Mouse (Mus musculus) CD4-positive, CD25-positive, alpha-beta regulatory T cell, adult 4 months (primary cell): ENCODE measurements around the gene Cdc42se1. TPM values are rescaled to one million over a fixed set of nuclear protein-coding genes. Genes with fewer than 3 reads are reported as not detected.

Experiments
- ATAC-seq: one replicate; pipeline ENCODE4 v1.8.0; 2017
- polyA plus RNA-seq, 2 experiments: library from polyadenylated mRNA; unstranded; fragments of 100-300 nt; shearing (Covaris generic); gene quantifications; one replicate each; pipeline ENCODE4 v1.2.1; 2017

Cdc42se1 gene
- polyA plus RNA-seq, 2 experiments from 2014 or later = 218 to 256 TPM

DNA sequence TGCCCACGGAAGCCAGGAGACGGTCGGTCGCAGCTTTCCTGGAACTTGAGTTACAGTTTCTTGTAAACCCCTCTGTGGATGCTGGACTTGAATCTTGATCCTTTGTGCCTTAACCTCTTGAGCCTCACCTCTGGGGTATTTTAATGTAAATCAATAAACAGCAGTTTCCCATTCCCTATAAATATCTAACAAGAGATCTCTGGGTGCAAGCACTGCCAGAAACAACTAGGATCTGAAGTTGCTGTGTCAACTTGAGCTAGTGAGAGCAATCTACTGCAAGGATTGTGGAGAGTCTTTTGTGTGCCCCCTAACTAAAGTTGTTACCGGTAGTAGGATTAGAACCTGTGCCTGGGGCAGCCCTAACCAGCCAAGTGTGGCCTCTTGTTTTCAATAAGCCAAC lies 56.9 kb downstream of the Cdc42se1 start:
- no peak for ATAC-seq

Other genes starting within 250 kb of the Cdc42se1 start
- gene Zfp687, start 213.3 kb upstream of the Cdc42se1 start, polyA plus RNA-seq = 10 to 100 TPM; 10.9 to 24.0 TPM
- 100 to 1,000 TPM; 171 to 277 TPM for gene Psmd4, start 186.1 kb upstream of the Cdc42se1 start, polyA plus RNA-seq
- 10 to 100 TPM; 13.4 to 14.3 TPM for gene Pip5k1a, start 121.8 kb upstream of the Cdc42se1 start, polyA plus RNA-seq
- gene Vps72, start 117.7 kb upstream of the Cdc42se1 start, polyA plus RNA-seq = 10 to 100 TPM; 64.3 to 69.5 TPM
- 1 to 10 TPM; 2.5 TPM for gene Tmod4, start 104.3 kb upstream of the Cdc42se1 start, polyA plus RNA-seq
- 100 to 1,000 TPM; 110 TPM for gene Scnm1, start 94.7 kb upstream of the Cdc42se1 start, polyA plus RNA-seq
- gene Lysmd1, start 94.6 kb upstream of the Cdc42se1 start, polyA plus RNA-seq = 10 to 100 TPM; 25.4 to 43.9 TPM
- 100 to 1,000 TPM; 238 to 312 TPM for gene Tnfaip8l2, start 86.4 kb upstream of the Cdc42se1 start, polyA plus RNA-seq
- under 1 TPM in 1 of 2 experiments, not detected in 1; 0.08 TPM for gene Sema6c, start 68.3 kb upstream of the Cdc42se1 start, polyA plus RNA-seq
- gene Gabpb2, start 10.8 kb upstream of the Cdc42se1 start, polyA plus RNA-seq = 10 to 100 TPM; 31.0 to 37.1 TPM
- 10 to 100 TPM; 19.0 to 24.1 TPM for gene Mllt11, start 3.4 kb downstream of the Cdc42se1 start, polyA plus RNA-seq
- 1 to 10 TPM in 1 of 2 experiments, under 1 TPM in 1; 0.65 to 1.1 TPM for gene Gm128, start 12.9 kb downstream of the Cdc42se1 start, polyA plus RNA-seq
- not detected for gene Bnipl, start 22.5 kb downstream of the Cdc42se1 start, polyA plus RNA-seq
- 10 to 100 TPM; 22.1 to 25.3 TPM for gene Mindy1, start 52.6 kb downstream of the Cdc42se1 start, polyA plus RNA-seq
- 10 to 100 TPM in 1 of 2 experiments, 1 to 10 TPM in 1; 6.3 to 10.1 TPM for gene Prune1, start 53.3 kb downstream of the Cdc42se1 start, polyA plus RNA-seq
- gene Anxa9, start 78.4 kb downstream of the Cdc42se1 start, polyA plus RNA-seq = 1 to 10 TPM in 1 of 2 experiments, under 1 TPM in 1; 0.42 to 1.1 TPM
- gene Cers2, start 86.1 kb downstream of the Cdc42se1 start, polyA plus RNA-seq = 100 to 1,000 TPM; 168 to 244 TPM
- gene Setdb1, start 128.5 kb downstream of the Cdc42se1 start, polyA plus RNA-seq = 10 to 100 TPM; 20.2 to 26.6 TPM
- not detected for gene 4930558C23Rik, start 174.1 kb downstream of the Cdc42se1 start, polyA plus RNA-seq
- gene Arnt, start 205.7 kb downstream of the Cdc42se1 start, polyA plus RNA-seq = 10 to 100 TPM; 38.3 to 49.0 TPM